Mouse (Mus musculus) brain, embryonic 14.5 days (tissue): ENCODE results near the gene Il17re. TPM values are rescaled to one million over a fixed set of nuclear protein-coding genes. Genes with fewer than 3 reads are reported as not detected.
A peak's percentile ranks its signal among the peaks of the same experiment; 100 is the strongest.

Experiments
- DNase-seq: peaks from one replicate; pipeline ENCODE4 v3.0.0-alpha.2; 2011; ENCODE audit warnings: low read depth
- CTCF ChIP-seq: fragments of 200-500 bp; IDR thresholded peaks from 2 replicates; pipeline ENCODE4 v1.5.1; 2012; ENCODE audit warnings: inconsistent platforms, mild to moderate bottlenecking, moderate library complexity, borderline replicate concordance; ENCODE audit not compliant: insufficient read depth, insufficient read length; ENCODE audit errors: extremely low read depth
- POLR2A ChIP-seq: fragments of 200-500 bp; IDR thresholded peaks from 2 replicates; pipeline ENCODE4 v1.6.1; 2012; ENCODE audit warnings: mild to moderate bottlenecking, inconsistent platforms, borderline replicate concordance; ENCODE audit not compliant: poor library complexity, insufficient read depth, insufficient read length, severe bottlenecking; ENCODE audit errors: extremely low read depth
- polyA plus RNA-seq: library from polyadenylated mRNA; depleted of rRNA; stranded (reverse); fragments of >200 nt; gene quantifications from 2 replicates; pipeline ENCODE4 v1.2.3, GENCODE M21; 2012; rRNA removed

Il17re gene
- 0.47 and 0.63 TPM in 2 replicates for polyA plus RNA-seq

DNA sequence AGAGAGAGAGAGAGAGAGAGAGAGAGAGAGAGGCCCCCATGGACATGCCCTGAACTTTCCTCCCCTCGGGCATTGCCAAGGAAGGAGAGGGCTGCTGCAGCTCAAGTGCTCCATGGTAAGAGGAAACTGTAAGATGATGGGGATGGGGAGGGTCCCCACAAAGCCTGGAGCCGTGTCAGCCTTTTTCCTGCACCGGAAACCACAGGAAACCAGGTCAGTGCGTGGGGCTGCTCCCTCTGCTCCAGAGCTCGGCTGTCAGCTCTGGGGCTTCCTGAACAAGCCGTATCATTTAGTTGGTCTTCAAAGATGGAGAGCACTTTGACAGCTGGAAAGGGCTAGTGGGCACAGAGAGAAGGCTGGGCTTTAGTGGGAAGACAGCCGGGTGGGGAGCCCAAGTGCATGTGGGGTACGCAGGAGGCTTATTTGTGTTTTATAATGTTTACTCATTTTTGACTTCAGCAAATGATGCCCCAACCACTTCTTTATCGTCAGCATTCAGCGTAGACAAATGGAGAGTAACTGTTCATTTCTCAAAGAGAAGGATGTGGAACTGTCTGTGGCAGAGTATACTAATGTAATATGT lies at the start of gene Il17re:
TSS of gene Il17re (plus strand) at position 533 of the 583 bp plus-strand sequence.
- TF ChIP-seq CTCF, result no peak
- no peak for TF ChIP-seq POLR2A
- DNase-seq, result no peak

DNA sequence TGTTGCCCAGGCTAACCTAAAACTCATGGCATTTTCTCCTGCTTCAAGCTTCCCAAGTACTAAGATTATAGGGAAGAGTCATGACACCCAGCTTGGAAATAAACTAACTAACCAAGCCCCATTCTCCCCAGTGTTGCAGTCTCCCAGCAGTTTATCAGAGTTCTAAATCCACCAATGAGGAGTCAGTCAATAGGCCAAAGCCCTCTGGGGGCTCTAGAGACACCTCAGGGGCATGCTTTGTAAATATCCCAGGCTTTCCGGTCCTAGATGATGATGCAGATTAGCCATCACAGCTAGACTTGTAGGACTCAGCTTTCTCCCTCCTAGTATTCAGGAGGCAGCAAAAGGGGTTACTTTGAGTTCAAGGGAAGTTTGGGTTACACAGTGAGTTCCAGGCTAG lies 48.3 kb upstream of the Il17re start:
- DNase-seq, result no peak
- TF ChIP-seq POLR2A, result no peak
- TF ChIP-seq CTCF, result no peak

DNA sequence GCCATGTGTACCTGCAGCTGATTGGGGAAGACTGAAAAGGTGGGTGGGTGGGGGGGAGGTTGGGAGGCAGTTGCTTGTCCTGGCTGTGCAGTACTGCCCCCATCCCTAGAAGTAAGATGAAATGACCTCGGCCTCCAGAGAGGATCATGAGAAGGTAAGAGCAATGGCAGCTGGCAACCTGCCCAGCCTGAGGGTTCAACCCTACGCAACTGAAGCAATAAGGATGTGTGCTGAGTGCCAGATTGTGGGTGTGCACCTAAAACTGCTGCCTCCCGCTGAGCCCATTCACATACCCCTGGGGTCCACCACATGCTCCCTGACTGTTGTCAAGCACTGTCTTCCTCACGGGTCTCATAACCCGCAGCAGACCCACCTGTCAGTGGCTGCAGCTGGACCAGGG lies 41.9 kb upstream of the Il17re start:
- no peak for TF ChIP-seq CTCF
- no peak for TF ChIP-seq POLR2A
- DNase-seq, result no peak

DNA sequence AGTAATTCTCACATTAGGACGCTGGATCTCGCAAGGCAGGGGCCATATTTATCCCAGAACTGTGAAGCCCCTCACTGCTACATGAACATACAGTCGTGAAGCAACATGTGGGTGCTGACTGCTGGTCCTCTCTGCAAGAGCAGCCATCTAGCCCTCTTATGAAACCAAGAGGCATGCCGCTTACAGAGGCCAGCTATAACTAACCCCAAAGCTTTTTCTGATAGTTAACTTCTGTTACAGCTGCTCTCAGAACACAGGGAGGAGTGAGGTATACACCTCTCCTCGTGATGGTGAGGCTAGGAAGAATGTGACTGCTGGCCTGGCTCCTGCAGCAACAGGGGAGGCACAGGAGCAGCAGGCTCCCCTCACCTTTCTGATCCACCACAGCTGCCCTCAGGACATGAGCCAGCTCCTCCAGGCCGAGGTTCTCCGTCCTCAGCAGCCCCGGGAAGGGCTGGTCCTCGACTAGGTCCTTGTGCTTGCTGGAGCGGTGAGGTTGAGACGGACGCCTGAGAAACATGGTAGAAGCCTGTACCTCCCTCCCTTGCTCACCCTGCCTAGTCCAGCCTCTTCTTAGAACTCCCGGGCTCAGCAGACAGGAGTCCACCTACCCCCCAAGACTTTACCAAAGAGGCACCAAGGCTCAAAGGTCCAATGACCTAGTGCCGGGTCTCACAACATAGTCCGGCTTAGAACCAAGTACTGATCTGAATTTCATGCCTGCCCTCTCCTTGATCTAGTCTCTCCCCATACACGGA lies 39.7 kb upstream of the Il17re start:
- no peak for DNase-seq
- TF ChIP-seq CTCF (no peak), POLR2A (no peak)

DNA sequence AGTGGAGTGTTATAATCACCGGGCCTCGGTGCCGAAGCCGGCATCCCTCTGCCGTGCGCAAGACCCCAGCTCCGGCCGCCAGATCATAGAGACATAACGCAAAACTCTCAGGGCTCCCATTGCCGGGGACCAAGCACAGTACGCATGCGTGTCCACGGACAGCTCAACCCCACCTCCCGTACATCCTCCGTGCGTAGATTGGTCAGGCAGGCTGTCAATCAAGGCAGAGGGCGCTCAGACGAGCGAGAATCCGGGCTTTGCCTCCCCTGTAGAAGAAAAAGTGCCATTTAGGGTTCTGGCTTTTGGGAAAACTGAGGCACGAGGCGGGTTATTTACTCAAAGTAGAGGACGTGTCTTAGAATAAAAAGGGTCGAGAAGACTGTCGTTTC lies 39.1 kb upstream of the Il17re start, which contains the start of gene Rpusd3:
TSS of gene Rpusd3 (minus strand) at position 142 of the 389 bp plus-strand sequence.
- TF ChIP-seq CTCF (no peak), POLR2A (peak; percentile 68; the same call in 1 of the 2 replicates)
- peak; percentile 99 for DNase-seq

DNA sequence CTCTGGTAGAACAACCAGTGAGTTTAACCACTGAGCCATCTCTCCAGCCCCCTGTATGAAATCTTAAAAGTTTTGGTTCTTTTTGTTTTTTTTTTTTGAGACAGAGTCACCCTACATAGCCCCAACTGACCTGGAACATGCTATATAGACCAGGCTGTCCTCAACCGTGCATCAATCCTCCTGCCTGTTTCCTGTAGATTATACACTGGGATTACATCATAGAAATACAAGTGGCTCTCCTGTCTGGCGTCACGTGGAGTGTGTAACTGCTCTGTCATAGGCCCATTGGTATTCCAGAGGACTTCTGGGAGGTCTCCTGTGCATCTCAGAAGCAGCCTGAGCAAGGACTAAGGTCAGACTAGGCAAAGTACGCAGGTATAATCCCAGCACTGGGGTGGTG lies 35.3 kb upstream of the Il17re start:
- no peak for TF ChIP-seq CTCF
- no peak for TF ChIP-seq POLR2A
- DNase-seq, result no peak

DNA sequence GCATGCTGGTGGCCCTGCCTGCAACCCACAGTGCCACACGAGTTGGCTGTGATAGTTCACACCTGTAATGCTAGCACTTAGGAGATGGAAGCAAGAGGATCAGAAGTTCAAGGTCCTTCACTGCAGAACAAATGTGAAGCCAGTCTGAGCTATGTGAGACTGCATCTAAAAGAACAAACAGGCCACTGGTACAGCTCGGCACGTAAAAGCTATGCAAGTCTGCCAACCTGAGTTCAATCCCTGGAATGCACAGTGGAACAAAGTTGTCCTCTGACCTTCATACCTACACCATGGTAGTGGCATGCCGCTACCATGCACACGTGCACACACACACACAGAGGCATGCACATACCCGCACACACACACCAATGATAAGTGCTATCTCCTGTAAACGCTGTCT lies 34.1 kb upstream of the Il17re start:
- no peak for DNase-seq
- TF ChIP-seq POLR2A (no peak), CTCF (no peak)

DNA sequence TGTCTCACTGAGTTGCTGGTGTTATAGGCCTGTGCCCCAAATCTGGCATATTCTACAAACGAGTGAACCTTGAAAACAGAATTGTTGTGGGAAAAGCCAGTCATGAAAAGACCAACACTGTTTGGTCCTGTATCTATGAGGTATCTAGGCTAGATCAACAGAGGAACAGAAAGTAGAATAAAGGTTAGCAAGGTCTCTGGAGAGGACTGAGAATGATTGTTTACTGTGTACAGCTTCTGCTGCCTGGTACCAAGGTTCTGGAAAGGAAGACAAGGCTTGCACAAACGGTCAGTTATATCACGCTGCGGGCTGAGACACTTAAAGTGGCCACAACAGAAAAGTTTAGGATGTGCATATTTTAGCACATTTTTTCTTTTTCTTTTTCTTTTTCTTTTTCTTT lies 31.6 kb upstream of the Il17re start:
- no peak for DNase-seq
- no peak for TF ChIP-seq CTCF
- TF ChIP-seq POLR2A, result no peak

DNA sequence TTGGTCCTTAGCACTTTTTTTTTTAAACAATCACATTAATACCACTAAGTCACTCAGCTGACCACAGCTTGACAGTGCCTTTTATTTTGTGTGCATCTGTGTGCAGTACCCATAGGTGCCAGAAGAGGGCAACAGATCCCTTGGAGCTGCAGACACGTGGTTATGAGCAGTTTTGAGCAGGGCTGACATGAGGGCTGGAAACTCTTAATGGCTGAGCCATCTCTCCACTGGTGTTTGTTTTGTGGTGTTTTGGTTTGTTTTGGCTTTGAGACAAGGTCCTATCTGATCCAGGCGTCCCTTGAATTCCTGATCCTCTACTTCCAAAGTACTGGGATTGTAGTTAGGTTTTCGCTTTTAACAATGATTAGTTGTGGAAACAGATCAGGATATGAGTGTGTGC lies 30.9 kb upstream of the Il17re start:
- DNase-seq, result peak; percentile 22
- TF ChIP-seq POLR2A (no peak), CTCF (peak; percentile 67; the same call in 1 of the 2 replicates)

DNA sequence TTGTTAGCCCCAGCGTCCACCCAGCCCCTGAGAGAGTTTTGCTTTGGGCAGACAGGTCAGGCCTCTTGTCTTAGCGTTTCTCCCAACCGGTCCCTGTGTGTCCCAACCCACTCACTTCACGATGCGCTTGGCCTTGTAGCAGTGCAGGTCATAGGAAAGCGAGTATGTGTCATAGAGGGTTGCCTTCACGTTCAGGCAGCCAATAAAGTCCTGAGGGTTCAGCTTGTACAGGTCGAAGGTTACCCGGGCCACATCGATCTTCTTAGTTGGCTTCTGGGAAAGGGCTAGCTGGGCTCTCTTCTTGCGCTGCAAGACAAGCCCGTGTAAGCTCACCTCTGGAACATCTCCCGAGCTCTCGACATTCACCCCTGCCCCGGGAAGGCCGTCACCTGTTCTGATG lies 30.3 kb upstream of the Il17re start:
- DNase-seq, result no peak
- TF ChIP-seq CTCF (no peak), POLR2A (no peak)

DNA sequence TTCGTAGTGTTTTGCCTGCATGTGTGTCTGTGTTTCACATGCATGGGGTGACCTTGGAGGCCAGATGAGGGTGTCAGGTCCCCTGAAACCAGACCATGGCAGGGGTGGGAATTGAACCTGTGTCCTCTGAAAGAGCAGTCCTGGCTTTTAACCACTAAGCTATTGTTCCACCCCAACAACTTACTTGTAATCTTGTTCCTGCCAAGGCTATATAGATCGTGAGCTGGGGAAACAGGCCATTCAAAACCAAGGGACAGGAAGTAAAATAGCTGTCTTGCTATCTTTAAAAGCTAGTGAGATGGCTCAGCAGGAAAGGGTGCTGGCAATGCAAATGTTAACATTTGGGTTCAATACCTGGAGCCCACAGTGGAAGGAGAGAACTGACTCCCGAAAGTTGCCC lies 28.3 kb upstream of the Il17re start:
- TF ChIP-seq CTCF (no peak), POLR2A (no peak)
- DNase-seq, result no peak

DNA sequence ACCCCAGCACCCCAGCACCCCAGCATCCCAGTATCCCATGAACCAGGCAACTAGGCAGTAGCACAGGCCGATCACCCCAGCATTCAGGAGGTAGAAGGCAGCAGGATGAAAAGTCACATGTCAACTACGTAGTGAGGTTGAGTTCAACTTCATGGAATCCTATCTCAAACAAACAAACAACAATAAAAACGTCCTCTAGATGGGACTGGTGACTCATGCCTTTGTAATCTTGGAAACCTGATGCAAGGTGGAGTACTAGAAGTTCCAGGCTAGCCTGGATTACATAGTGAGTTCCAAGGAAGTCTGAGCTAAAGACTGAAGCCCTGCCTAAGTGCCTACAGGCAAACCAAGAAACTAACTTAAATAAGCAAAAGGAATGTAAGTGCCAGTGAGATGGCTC lies 27.4 kb upstream of the Il17re start:
- no peak for TF ChIP-seq POLR2A
- DNase-seq, result no peak

DNA sequence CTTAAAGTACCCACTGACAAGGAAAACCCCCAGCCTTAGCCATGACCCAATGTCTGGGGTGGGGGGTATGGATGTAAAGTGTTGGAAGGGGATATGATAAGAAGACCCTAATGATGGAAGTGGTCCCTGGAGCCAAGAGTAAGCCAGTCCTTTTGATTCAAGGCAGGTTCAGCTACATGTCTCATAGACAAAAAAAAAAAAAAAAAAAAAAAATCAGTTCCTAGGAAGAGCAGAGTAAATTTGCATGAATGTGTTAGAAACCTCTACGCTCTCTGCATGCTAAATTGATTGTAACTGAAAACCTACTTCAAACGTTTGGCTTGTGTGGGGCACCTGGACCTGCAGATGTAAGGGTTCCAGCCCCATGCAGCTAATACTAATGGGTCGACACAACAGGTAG lies 26.5 kb upstream of the Il17re start:
- TF ChIP-seq CTCF, result no peak
- no peak for TF ChIP-seq POLR2A

DNA sequence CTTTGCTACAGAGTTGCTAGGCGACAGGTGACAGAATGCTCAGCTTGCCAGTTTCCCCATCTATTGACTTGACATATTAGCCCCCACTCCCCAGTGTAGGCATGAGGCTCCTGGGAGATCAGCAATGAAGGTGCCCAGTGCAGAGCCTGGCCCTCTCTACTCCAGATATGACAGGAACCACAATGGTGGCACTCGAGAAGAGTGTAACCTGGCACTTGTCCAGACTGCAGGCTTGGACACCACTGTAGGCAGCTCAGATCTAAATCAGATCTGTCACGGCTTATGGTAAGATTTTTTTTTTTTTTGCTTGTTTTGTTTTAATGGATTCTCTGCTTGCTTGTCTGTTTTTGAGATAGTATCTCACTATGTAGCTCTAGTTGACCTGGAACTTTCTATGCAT lies 24.6 kb upstream of the Il17re start:
- TF ChIP-seq CTCF, result no peak
- TF ChIP-seq POLR2A, result no peak
- DNase-seq, result no peak

More for the DNA sequence above, 26.5 kb upstream of the Il17re start:
- DNase-seq, result no peak

DNA sequence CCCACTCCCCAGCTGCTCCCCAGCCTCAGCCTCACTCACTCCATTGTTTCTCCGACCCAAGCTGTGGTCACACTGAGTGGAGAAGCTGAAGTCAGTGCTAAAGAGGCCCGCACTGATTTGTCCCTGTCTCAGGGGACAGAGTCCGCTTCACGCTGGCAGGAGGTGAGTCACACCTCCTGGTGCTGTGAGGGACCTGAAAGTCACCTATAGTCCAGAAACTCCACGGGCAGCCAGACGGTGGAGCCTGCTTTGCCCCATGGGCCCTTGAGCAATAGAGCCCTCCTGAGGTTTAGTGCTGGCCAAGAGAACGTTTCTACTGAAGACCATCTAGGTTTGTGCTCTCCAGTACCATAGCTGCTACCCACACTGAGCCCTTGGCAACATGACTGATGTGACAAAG lies 23.6 kb upstream of the Il17re start:
- TF ChIP-seq POLR2A, result no peak
- no peak for TF ChIP-seq CTCF
- DNase-seq, result no peak

DNA sequence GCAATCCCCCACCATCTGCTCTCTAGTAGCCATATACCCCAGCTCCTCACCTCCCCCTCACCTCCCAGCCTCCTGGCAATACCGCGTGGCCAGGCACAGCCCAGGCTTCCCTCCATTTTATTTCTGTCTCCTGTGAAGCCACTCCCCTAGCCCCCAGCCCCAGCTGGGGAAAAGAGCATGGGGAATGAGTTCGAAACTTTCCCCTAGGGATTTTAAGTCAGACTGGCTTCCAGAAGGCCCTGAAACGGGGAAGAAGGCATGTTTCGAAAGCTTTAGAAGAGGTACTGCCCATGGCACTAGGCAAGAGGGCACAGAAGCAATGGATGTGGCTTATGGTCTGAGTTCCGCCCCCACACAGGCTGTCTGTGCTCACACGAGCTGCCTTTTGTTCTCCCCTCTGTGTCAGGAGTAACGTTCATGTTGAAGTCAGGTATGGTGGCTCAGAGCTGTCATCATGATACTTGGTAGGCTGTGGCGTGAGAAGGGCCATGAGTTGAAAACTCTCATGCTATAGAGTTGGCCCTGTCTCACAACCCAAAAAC lies 22.5 kb upstream of the Il17re start, which contains the start of gene Cidec:
TSS of gene Cidec (minus strand) at position 97 of the 542 bp plus-strand sequence.
- no peak for TF ChIP-seq POLR2A

More for the DNA sequence above, 22.5 kb upstream of the Il17re start, which contains the start of gene Cidec:
- DNase-seq, result no peak
